Comparison of ENCODE assay signal across 20 mouse cellular contexts in genomic region chr10:11151644-11152043, GRCm38 (mm10).
"Had no signal": no experiment of that assay in that cellular context is flagged by ENCODE, and none has a peak within 500 bp of the region (broad histone marks: within the 10 kb centered on the region; RNA-seq: fewer than 3 reads in every experiment).

No protein-coding gene starts in this region.

- H3K36me3 ChIP-seq: intestine, embryonic 15.5 days had no signal

- H3K27me3 ChIP-seq: intestine, embryonic 15.5 days; kidney, embryonic 15.5 days; limb, embryonic 12.5 days; limb, embryonic 15.5 days; midbrain, embryonic 13.5 days; neural tube, embryonic 12.5 days had no signal

- H3K9ac ChIP-seq: intestine, embryonic 15.5 days; kidney, embryonic 15.5 days; limb, embryonic 12.5 days; limb, embryonic 15.5 days; neural tube, embryonic 12.5 days had no signal

- H3K4me3 ChIP-seq: intestine, embryonic 15.5 days; kidney, embryonic 15.5 days; limb, embryonic 12.5 days; limb, embryonic 15.5 days; midbrain, embryonic 13.5 days; neural tube, embryonic 12.5 days had no signal

- H3K27ac ChIP-seq: intestine, embryonic 15.5 days; kidney, embryonic 15.5 days; limb, embryonic 12.5 days; limb, embryonic 15.5 days; midbrain, embryonic 10.5 days; midbrain, embryonic 13.5 days; neural tube, embryonic 12.5 days had no signal

- H3K9me3 ChIP-seq: intestine, embryonic 15.5 days; kidney, embryonic 15.5 days; limb, embryonic 12.5 days; limb, embryonic 15.5 days; midbrain, embryonic 10.5 days; midbrain, embryonic 13.5 days; neural tube, embryonic 12.5 days had no signal

- DNase-seq: kidney, adult 11 months; kidney, adult 8-10 months; kidney, postnatal 10 days; kidney, postnatal 4 days; left cerebral cortex, postnatal 4 days; lung, adult 2 months; lung, postnatal 14 days; lung, postnatal 4 days; retina, postnatal 1 day; right cerebral cortex, postnatal 25 days; spleen, adult 18-20 months; thymus, adult 18-20 months; thymus, postnatal 36 days had no signal

- H3K4me2 ChIP-seq: kidney, embryonic 15.5 days; limb, embryonic 12.5 days; limb, embryonic 15.5 days; neural tube, embryonic 12.5 days had no signal

- ATAC-seq: intestine, embryonic 15.5 days; midbrain, embryonic 13.5 days had no signal
